Mouse (Mus musculus): ENCODE measurements at regions not wholly inside any gene's neighbourhood (a gene's known extent, or its start where the extent isn't known, plus 50 kb on each side); places are given as distances from the start of the nearest gene placed in this dataset.

DNA sequence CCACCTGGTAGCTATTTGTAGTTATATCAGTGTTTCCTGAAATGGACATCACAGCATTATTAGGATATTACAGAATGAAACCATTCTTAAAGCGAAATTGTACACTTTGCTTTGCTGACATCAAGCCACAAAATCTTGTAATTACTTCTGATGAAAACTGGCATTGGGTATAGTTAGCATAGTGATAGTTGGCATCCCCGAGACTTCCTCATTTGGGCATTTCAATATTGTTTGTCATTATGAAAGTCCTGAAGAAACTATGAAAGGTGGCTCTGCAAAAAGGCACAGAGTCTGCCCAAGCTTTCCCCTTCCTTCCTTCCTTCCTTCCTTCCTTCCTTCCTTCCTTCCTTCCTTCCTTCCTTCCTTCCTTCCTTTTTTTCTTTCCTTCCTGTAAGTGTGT is 217.5 kb upstream of the Fggy start:
- DNase-seq, result no peak

DNA sequence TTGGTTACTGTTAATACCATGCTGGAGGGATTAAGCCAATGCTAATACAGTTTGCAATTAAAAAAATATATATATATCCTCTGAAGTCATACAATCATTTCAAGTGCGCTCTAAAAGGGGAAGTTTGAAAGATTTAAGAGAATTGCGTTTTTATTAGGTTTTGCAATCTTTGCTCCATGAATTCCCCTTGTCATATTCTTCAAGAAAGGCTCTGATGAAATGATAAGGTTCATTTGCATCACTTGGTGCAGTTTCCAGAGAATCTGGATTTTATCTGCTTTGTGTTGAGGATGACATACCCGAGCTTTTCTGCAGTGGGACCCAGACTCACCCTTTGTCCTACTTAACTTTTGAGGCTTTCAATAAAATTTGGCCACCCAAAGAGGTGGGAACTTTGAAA is 216.4 kb upstream of the Fggy start:
- no peak for DNase-seq

DNA sequence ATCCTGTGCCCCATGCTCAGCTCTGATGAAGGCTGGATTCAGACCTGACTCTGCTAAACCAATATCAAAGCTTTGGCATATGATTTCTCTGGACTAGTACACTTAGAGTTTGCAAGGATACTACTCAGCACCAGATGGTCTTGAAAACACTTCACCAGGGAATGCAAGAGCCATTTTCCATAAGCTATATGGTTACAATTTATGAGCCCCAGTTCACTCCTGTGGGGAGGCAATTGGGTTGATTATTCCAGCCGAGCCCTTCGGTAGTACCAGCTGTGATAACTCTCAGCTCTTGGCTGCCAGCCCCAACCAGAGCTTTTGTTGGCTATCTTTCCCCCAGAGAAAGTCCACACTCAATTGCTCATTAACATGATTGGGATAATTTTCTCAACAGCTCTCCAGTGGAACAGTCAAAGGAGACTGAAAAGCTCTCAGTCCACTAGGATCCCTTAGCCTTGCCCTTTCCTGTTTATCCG is 210.5 kb upstream of the Fggy start:
- DNase-seq, result no peak

DNA sequence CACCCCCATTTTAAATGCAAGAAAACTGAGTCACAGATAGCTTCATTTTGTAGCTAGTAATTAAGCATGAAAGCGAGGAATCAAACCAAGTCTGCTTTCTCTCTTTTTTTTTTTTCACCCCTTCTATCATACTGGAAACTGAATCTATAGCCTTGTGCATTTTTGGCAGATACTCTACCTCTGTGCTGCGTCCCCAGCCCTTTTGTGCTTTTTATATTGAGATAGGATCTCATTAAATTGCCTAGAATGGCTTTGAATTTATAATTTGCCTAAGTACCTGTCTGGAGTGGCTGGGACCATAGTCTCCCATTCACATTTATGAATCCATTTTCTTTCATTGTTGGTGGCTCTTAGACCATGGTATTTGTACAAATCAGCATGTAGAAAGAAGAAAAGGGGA is 209.9 kb upstream of the Fggy start:
- DNase-seq, result no peak

GRCm38 (mm10) chr4:95348405-95349123 is 208.7 kb upstream of the Fggy start:
- DNase-seq, result no peak

- peak; percentile 56 for DNase-seq
Observed at GRCm38 (mm10) chr4:95353894-95354319, 203.4 kb upstream of the Fggy start.

GRCm38 (mm10) chr4:95358674-95359073 is 198.6 kb upstream of the Fggy start:
- peak; percentile 17 for DNase-seq

DNA sequence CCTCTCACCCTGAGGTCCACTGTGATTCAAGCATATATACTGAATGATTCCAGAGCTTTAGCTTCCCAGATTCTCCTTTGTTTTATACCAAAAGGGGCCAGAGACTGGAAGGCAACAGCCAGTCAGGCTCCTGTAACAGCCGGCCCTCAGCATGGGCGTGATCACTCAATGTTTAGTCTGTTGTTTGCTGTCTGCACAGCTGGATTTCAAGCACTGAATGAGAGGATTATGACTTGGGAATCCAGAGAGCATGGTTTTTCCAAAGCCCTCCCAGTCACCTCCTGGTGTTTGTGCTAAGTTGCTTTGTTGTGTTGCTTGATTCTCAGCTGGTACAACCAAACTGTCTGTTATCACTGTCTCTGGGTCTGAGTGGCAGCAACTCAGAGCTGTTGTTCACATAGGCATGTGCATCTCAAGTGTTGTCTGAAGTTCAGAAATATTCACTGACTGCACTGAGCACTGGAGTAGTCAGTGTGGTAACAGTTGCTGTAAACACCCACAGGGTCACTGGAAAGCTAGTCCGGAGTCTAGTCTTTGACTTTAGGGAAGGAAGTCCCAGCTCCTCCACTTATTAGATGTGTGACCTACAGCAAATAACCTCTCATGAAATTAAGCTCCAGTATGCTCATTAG is 196.9 kb upstream of the Fggy start:
- no peak for DNase-seq

GRCm38 (mm10) chr4:95364376-95365082 is 192.8 kb upstream of the Fggy start:
- DNase-seq, result no peak

- no peak for DNase-seq
Observed at GRCm38 (mm10) chr4:95376386-95376785, 180.9 kb upstream of the Fggy start.

DNA sequence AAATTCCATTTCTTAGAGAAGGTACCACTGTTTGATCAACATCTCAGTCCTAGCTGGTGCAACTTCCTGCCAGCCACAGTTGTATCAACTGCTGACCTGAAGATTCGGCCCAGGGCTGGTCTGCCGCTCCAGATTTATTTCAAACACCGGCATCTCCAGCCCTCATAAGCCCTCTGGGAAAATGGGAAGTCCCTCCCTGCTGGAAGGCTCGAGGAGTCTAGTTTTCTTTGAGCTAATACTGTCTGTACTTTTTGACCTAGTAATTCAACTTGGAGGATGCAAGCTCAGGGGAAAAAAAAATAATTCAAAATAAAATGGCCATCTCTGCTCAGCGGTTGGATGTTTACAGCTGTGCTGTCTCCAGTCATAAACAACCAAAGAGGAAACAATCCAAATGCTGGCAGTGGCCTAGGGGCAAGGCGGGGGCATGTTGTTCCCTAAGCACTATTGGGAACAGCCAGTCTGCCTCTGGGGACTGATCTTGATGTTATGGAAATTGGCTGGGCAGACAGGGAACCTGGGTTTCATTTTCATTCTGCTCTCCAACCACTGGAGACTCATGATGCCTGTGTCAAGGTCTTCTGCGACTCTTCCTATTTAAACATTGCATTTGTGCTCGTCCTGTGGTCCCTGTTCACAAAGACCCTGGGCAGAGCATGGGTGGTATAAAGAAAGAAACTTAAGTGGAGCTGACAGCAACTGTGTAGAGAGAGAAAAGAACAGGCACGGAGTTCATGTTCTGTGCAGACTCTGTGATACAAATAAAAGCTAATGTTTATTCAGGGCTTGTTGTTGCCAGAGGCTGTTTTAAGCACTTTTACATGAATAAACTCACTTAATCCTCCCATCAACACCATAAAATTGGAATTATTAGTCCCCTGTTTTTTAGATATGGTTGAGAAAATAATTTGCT is 179.8 kb upstream of the Fggy start:
- DNase-seq, result no peak

- DNase-seq, result no peak
Observed at GRCm38 (mm10) chr4:95378645-95379044, 178.7 kb upstream of the Fggy start.

DNA sequence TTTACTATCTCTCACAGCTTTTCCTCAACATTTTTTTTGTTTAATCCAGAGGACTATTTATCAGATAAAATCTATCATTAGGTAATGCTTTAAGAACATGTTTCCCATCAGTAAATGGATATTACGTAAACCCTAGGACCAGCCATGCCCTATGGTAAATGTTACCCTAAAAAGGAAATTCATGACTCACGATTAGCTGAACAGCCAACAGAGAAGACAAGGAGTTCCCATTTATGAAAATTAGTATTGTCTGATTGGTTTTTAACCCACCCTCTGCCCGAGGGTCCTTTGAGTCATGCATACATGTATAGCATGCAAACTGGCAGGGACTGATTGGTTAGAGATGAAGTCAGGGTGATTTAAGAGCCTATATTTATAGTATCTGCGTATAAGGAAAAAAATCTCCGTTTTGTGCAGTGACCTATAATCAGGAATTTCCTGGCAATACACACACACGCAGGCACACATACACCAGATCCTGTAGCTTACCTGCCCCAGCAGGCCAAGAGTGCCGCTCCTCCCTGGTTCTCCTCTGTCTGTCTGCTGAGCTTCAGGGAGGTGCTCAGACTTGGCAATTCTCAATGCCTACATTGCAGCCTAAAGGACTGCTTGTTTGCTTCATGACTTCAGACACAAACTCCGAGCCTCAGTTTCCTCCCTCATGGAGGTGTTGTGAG is 174.0 kb upstream of the Fggy start:
- no peak for DNase-seq

GRCm38 (mm10) chr4:95385552-95385951 is 171.8 kb upstream of the Fggy start:
- DNase-seq, result no peak

- no peak for DNase-seq
Observed at GRCm38 (mm10) chr4:95386021-95386420, 171.3 kb upstream of the Fggy start.

DNA sequence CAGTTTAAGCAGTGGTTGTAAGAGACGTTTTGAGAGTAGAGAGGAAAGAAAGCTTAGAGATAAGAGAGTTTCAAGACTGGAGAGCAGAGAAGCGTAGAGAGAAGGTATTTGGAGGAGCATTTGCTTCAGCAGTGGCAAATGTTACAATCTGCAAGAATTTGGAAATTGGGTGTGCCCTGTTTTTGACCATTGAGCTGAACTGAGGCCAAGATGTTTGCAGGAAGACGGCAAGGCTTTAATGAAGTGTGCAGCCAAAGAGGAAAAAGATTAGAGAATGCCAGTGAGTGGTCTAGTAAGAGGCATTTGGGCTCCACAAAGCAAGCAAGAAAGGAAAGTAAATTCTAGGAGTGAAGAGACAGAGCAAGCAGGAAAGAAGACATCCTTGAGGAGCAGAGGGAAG is 168.8 kb upstream of the Fggy start:
- DNase-seq, result no peak

DNA sequence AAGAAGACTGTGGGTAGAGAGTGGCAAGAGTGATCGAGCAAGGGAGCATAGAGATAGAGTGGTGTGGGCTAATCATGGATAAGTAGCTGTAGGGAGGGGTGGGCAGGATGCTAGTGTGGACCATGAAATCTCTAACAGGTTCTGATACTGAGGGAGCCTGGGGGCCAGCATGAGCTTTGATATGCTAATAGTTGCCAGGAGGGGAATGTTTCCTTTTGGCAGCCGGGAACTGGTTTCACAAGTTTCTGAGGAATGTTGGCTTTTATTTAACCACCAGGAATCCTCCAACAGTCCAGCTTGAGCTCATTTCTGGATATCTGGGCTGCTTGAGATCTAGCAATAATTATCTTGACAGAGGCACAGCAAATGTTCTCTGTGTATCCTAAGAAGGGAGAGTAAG is 167.7 kb upstream of the Fggy start:
- DNase-seq, result no peak

GRCm38 (mm10) chr4:95390549-95390948 is 166.8 kb upstream of the Fggy start:
- DNase-seq, result no peak

GRCm38 (mm10) chr4:95395746-95396145 is 161.6 kb upstream of the Fggy start:
- DNase-seq, result no peak

DNA sequence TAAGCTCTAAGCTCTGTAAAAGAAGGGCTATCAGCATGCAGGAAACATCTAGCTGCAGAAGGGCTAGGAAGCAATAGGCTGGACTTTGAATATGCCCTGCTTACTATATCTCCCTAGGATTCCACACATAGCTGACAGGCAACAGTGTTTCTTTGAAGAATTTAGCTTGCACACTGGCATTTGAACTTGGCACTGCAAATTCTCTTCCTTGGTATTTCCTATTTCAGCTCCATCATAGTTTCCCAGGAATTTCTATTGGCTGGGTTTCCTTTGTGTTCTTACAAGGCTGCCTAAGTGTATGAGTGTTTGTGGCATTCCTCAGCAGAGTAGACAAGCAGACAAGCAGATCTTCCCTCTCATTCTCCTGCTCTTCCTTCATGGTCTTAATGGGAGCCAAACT is 159.0 kb upstream of the Fggy start:
- no peak for DNase-seq

DNA sequence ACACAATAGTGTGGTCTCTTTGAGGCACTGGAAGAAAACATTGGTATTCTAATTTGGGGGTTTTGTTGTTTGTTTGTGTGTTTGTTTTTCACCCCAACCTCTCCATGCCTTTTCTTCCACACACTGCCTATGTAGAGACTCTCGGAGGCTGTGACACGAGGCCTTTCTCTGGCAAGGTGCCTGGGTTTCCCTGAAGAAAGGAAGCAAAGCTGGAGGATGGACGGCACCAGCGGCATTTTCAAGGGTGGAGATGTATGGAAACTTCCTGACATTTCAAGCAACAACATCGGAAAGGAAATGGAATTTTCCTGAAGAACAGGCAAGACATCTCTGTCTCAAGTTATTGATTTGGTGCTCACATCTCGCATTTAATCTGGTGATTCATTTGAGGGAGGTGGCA is 155.0 kb upstream of the Fggy start:
- DNase-seq, result no peak

- no peak for DNase-seq
Observed at GRCm38 (mm10) chr4:95417075-95417474, 140.2 kb upstream of the Fggy start.

Measured in thymus, postnatal 4 days (tissue).